25 mouse cellular contexts compared by ENCODE assay signal in the genomic region with DNA sequence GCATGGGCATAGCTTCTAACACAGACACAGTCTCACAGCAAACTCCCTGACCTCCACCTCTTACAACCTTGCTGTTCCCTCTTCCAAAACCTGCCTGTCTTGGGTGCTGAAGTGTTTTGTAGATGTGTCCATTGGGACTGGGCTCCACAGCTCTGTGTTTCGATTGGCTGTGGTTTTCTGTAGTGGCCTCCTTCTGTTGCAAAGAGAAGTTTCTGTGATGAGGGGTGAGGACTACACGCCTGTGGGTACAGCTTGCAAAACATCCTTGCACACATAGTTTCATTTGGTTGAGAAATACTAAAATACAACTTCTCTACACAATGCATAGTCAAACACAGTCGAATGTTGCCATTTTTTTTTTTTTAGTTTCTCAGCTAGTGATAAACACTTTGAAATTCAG.
DNase-seq lines count a peak whose midpoint lies in the region; ATAC-seq and TF ChIP-seq lines count a peak whose summit lies in the region.
"Had no signal": no experiment of that assay in that cellular context is flagged by ENCODE, and none has a peak within 500 bp of the region (broad histone marks: within the 10 kb centered on the region; RNA-seq: fewer than 3 reads in every experiment).

No protein-coding gene starts in this region.

- no peaks in the 10 kb centered on the region for H3K36me3 ChIP-seq in lung, postnatal 0 days (ENCODE audit: insufficient read depth, low read length)
- H3K36me3 ChIP-seq: embryonic facial prominence, embryonic 13.5 days; forebrain, embryonic 12.5 days; G1E; heart, embryonic 10.5 days; hindbrain, embryonic 12.5 days had no signal

- no peak overlapping the region for H3K27ac ChIP-seq in lung, postnatal 0 days (ENCODE audit: low read length)
- H3K27ac ChIP-seq: embryonic facial prominence, embryonic 13.5 days; forebrain, embryonic 12.5 days; gastrocnemius, adult 2 months; heart, embryonic 10.5 days; hindbrain, embryonic 12.5 days had no signal

- no peaks in the 10 kb centered on the region for H3K9me3 ChIP-seq in lung, postnatal 0 days (ENCODE audit: low read length)
- H3K9me3 ChIP-seq: embryonic facial prominence, embryonic 13.5 days; forebrain, embryonic 12.5 days; heart, embryonic 10.5 days; hindbrain, embryonic 12.5 days had no signal

- H3K4me3 ChIP-seq in lung, postnatal 0 days (ENCODE audit: low read depth, low read length), result no peak overlapping the region
- H3K4me3 ChIP-seq: embryonic facial prominence, embryonic 13.5 days; forebrain, embryonic 12.5 days; gastrocnemius, adult 2 months; heart, embryonic 10.5 days; hindbrain, embryonic 12.5 days had no signal

- 79% methylated on average over 3 of the region's 3 CpGs for WGBS in lung, postnatal 0 days

- TF ChIP-seq EP300 in lung, postnatal 0 days (IDR thresholded peaks at IDR 0.05), result no peak

- ATAC-seq in lung, postnatal 0 days, result 0 out of 2 replicates have a peak, but pooled peaks have one; percentile 6
- 0 out of 2 replicates have a peak, but pooled peaks have one; percentile 21 for ATAC-seq in common myeloid progenitor, adult 5-6 weeks (replicated peaks; ENCODE audit: low read depth, poor library complexity, severe bottlenecking)
- peak; percentile 87 for ATAC-seq in megakaryocyte progenitor cell, adult 5-6 weeks (replicated peaks; ENCODE audit: poor library complexity)
- ATAC-seq: CD4-positive, CD25-positive, alpha-beta regulatory T cell, adult 4 months; forebrain, embryonic 16.5 days; hindbrain, embryonic 16.5 days had no signal

- H3K27me3 ChIP-seq in lung, postnatal 0 days (replicated peaks; ENCODE audit: insufficient read depth, low read length), result no peaks in the 10 kb centered on the region
- H3K27me3 ChIP-seq: embryonic facial prominence, embryonic 13.5 days; forebrain, embryonic 12.5 days; hindbrain, embryonic 12.5 days had no signal

- no peaks in the 10 kb centered on the region for H3K4me1 ChIP-seq in lung, postnatal 0 days (ENCODE audit: insufficient read depth, low read depth, low read length)

- H3K9ac ChIP-seq in lung, postnatal 0 days (replicated peaks; ENCODE audit: low read depth), result no peak overlapping the region
- H3K9ac ChIP-seq: embryonic facial prominence, embryonic 13.5 days; forebrain, embryonic 12.5 days; hindbrain, embryonic 12.5 days had no signal

- peak; percentile 21 for DNase-seq in lung, postnatal 0 days (ENCODE audit: low spot score)
- no peak for DNase-seq in lung, postnatal 14 days
- no peak for DNase-seq in left cerebral cortex, adult 18-20 months (ENCODE audit: low spot score in 2 of 2)
- no peak for DNase-seq in frontal cortex, postnatal 10 days (ENCODE audit: low spot score in 2 of 2)
- DNase-seq: adrenal gland, adult 8-10 months; adrenal gland, postnatal 36 days; B cell, adult 2 months; cerebellum, adult 11 months; cerebellum, adult 8-10 months; cerebellum, postnatal 25 days; gastrocnemius, adult 2 months; gastrocnemius, postnatal 36 days; heart, adult 18-20 months; heart, postnatal 10 days; heart, postnatal 4 days had no signal

- no peak overlapping the region for H3K4me2 ChIP-seq in lung, postnatal 0 days (replicated peaks; ENCODE audit: low read depth, low read length)
- H3K4me2 ChIP-seq: embryonic facial prominence, embryonic 13.5 days; forebrain, embryonic 12.5 days; hindbrain, embryonic 12.5 days had no signal

- no peak for TF ChIP-seq CTCF in lung, postnatal 0 days (IDR thresholded peaks at IDR 0.05)

Comparison
In these comparisons a context has a peak if more than half of its experiments do, and no peak if none do; other contexts are left out.
1. ATAC-seq: peak in every context shown above with its lines; median percentile 87 in megakaryocyte progenitor cell, adult 5-6 weeks; 21 in common myeloid progenitor, adult 5-6 weeks; 6 in lung, postnatal 0 days.